Comparison of ENCODE assay signal across 11 mouse cellular contexts in genomic region chr9:83656960-83657651, GRCm38 (mm10).
DNase-seq lines count a peak whose midpoint lies in the region; ATAC-seq and TF ChIP-seq lines count a peak whose summit lies in the region.
"Had no signal": no experiment of that assay in that cellular context is flagged by ENCODE, and none has a peak within 500 bp of the region (broad histone marks: within the 10 kb centered on the region; RNA-seq: fewer than 3 reads in every experiment).

No protein-coding gene starts in this region.

- no peaks in the 10 kb centered on the region for H3K9me3 ChIP-seq in heart, embryonic 14.5 days (ENCODE audit: control insufficient read depth, low read length)
- H3K9me3 ChIP-seq in stomach, embryonic 15.5 days, result no peaks in the 10 kb centered on the region
- H3K9me3 ChIP-seq in stomach, postnatal 0 days (ENCODE audit: control insufficient read depth, low read length), result no peaks in the 10 kb centered on the region
- no peaks in the 10 kb centered on the region for H3K9me3 ChIP-seq in intestine, embryonic 15.5 days
- H3K9me3 ChIP-seq: liver, embryonic 13.5 days had no signal

- H3K36me3 ChIP-seq in heart, embryonic 14.5 days (ENCODE audit: control insufficient read depth, insufficient read depth, low read length), result no peaks in the 10 kb centered on the region
- no peaks in the 10 kb centered on the region for H3K36me3 ChIP-seq in heart, adult 2 months (ENCODE audit: control insufficient read depth, insufficient read depth, low read length)
- no peaks in the 10 kb centered on the region for H3K36me3 ChIP-seq in stomach, embryonic 15.5 days
- no peaks in the 10 kb centered on the region for H3K36me3 ChIP-seq in stomach, postnatal 0 days (ENCODE audit: control insufficient read depth, insufficient read depth, low read length)
- H3K36me3 ChIP-seq in intestine, embryonic 15.5 days, result no peaks in the 10 kb centered on the region
- H3K36me3 ChIP-seq: liver, embryonic 13.5 days had no signal

- no peak overlapping the region for H3K27ac ChIP-seq in heart, embryonic 14.5 days (replicated peaks in 1 of 2; ENCODE audit: control insufficient read depth in 1 of 2, insufficient read depth in 1 of 2, low read depth in 2 of 2, low read length in 2 of 2)
- no peak overlapping the region for H3K27ac ChIP-seq in heart, adult 2 months
- H3K27ac ChIP-seq in stomach, embryonic 15.5 days, result 0 out of 2 replicates have a peak overlapping the region, but pooled peaks have one; percentile 37
- H3K27ac ChIP-seq in stomach, postnatal 0 days (replicated peaks), result no peak overlapping the region
- no peak overlapping the region for H3K27ac ChIP-seq in intestine, embryonic 15.5 days
- H3K27ac ChIP-seq: left cerebral cortex, adult 2 months; liver, embryonic 13.5 days had no signal

- ATAC-seq in heart, embryonic 14.5 days (ENCODE audit: insufficient number of reproducible peaks, insufficient read depth, low FRiP score, low read depth), result no peak
- no peak for ATAC-seq in stomach, embryonic 15.5 days (ENCODE audit: insufficient read depth, low FRiP score, low read depth)
- ATAC-seq in stomach, postnatal 0 days (ENCODE audit: low FRiP score, low TSS enrichment), result no peak
- ATAC-seq in intestine, embryonic 15.5 days, result no peak

- intact Hi-C loops in heart, adult 2 months (cut with DNase I), result no loop called here

- H3K79me2 ChIP-seq in heart, adult 2 months (replicated peaks; ENCODE audit: control insufficient read depth, insufficient read depth, low read length), result no peaks in the 10 kb centered on the region

- no peak for TF ChIP-seq POLR2A in heart, adult 2 months (IDR thresholded peaks at IDR 0.05; ENCODE audit: insufficient read depth, low read depth, low read length)

- TF ChIP-seq CTCF in heart, adult 2 months (IDR thresholded peaks at IDR 0.05), result no peak
- TF ChIP-seq CTCF in stomach, postnatal 0 days (IDR thresholded peaks at IDR 0.05; ENCODE audit: low read depth), result no peak

- no peak overlapping the region for H3K4me3 ChIP-seq in heart, embryonic 14.5 days (ENCODE audit: control insufficient read depth in 1 of 2, insufficient read depth in 1 of 2, low read depth in 1 of 2, low read length in 2 of 2)
- no peak overlapping the region for H3K4me3 ChIP-seq in heart, adult 2 months
- no peak overlapping the region for H3K4me3 ChIP-seq in stomach, embryonic 15.5 days (replicated peaks)
- H3K4me3 ChIP-seq in stomach, postnatal 0 days (ENCODE audit: low read depth, low read length), result no peak overlapping the region
- H3K4me3 ChIP-seq in intestine, embryonic 15.5 days (replicated peaks), result no peak overlapping the region
- H3K4me3 ChIP-seq: left cerebral cortex, adult 2 months; liver, embryonic 13.5 days had no signal

- H3K27me3 ChIP-seq in heart, embryonic 14.5 days (ENCODE audit: control insufficient read depth, insufficient read depth, low read length), result no peaks in the 10 kb centered on the region
- H3K27me3 ChIP-seq in heart, adult 2 months (ENCODE audit: control insufficient read depth, insufficient read depth, low read length), result no peaks in the 10 kb centered on the region
- no peaks in the 10 kb centered on the region for H3K27me3 ChIP-seq in stomach, embryonic 15.5 days (replicated peaks)
- H3K27me3 ChIP-seq in stomach, postnatal 0 days (ENCODE audit: control insufficient read depth, insufficient read depth, low read length), result no peaks in the 10 kb centered on the region
- no peaks in the 10 kb centered on the region for H3K27me3 ChIP-seq in intestine, embryonic 15.5 days (replicated peaks)
- H3K27me3 ChIP-seq: liver, embryonic 13.5 days had no signal

- WGBS in heart, embryonic 14.5 days, result 11% methylated on average over 8 of the region's 8 CpGs
- WGBS in heart, adult 2 months, result 41% methylated on average over 8 of the region's 8 CpGs
- WGBS in stomach, embryonic 15.5 days, result 12% methylated on average over 8 of the region's 8 CpGs
- 14% methylated on average over 8 of the region's 8 CpGs for WGBS in stomach, postnatal 0 days
- WGBS in intestine, embryonic 15.5 days, result 12% methylated on average over 8 of the region's 8 CpGs

- H3K9ac ChIP-seq in heart, embryonic 14.5 days (ENCODE audit: low read length), result no peak overlapping the region
- H3K9ac ChIP-seq in heart, adult 2 months (ENCODE audit: low read depth, low read length), result no peak overlapping the region
- no peak overlapping the region for H3K9ac ChIP-seq in stomach, embryonic 15.5 days
- H3K9ac ChIP-seq in stomach, postnatal 0 days (ENCODE audit: low read length), result no peak overlapping the region
- H3K9ac ChIP-seq in intestine, embryonic 15.5 days, result no peak overlapping the region
- H3K9ac ChIP-seq: liver, embryonic 13.5 days had no signal

- peak overlapping the region; percentile 15; the same call in 1 of the 2 replicates for H3K4me2 ChIP-seq in heart, embryonic 14.5 days (ENCODE audit: low read length)
- 0 out of 2 replicates have a peak overlapping the region, but pooled peaks have one; percentile 12 for H3K4me2 ChIP-seq in stomach, embryonic 15.5 days
- H3K4me2 ChIP-seq in stomach, postnatal 0 days (replicated peaks; ENCODE audit: low read depth), result no peak overlapping the region
- H3K4me2 ChIP-seq in intestine, embryonic 15.5 days (replicated peaks), result 0 out of 2 replicates have a peak overlapping the region, but pooled peaks have one; percentile 9
- H3K4me2 ChIP-seq: liver, embryonic 13.5 days had no signal

- TF ChIP-seq EP300 in heart, adult 2 months (IDR thresholded peaks at IDR 0.05; ENCODE audit: insufficient read depth, low read depth, low read length), result no peak
- no peak for TF ChIP-seq EP300 in stomach, postnatal 0 days (optimal IDR thresholded peaks at IDR 0.05)

- no peak for DNase-seq in heart, adult 2 months
- DNase-seq in stomach, postnatal 0 days (ENCODE audit: low spot score), result no peak
- DNase-seq in frontal cortex, postnatal 36 days (ENCODE audit: low spot score in 2 of 2), result no peak
- no peak for DNase-seq in layer of hippocampus, postnatal 25 days (ENCODE audit: extremely low spot score in 1 of 2, low spot score in 1 of 2)
- DNase-seq in right cerebral cortex, postnatal 36 days (ENCODE audit: low spot score in 2 of 2), result no peak
- DNase-seq: kidney, adult 2 months; liver, embryonic 13.5 days had no signal

- peaks cover 0 to 2% of the 10 kb centered on the region in 2 experiments; a peak in 2 of 4 replicates for H3K4me1 ChIP-seq in heart, embryonic 14.5 days (ENCODE audit: control insufficient read depth in 2 of 2, insufficient read depth in 2 of 2, low read length in 2 of 2)
- H3K4me1 ChIP-seq in heart, adult 2 months (ENCODE audit: control insufficient read depth, insufficient read depth, low read length), result peaks cover 2% of the 10 kb centered on the region
- H3K4me1 ChIP-seq in stomach, embryonic 15.5 days, result no peaks in the 10 kb centered on the region
- no peaks in the 10 kb centered on the region for H3K4me1 ChIP-seq in stomach, postnatal 0 days (replicated peaks; ENCODE audit: control insufficient read depth, insufficient read depth)
- no peaks in the 10 kb centered on the region for H3K4me1 ChIP-seq in intestine, embryonic 15.5 days (replicated peaks)
- H3K4me1 ChIP-seq: liver, embryonic 13.5 days had no signal
